Mouse (Mus musculus) limb, embryonic 15.5 days (tissue): Measurements from ENCODE around the gene Krtap10-10. TPM values are rescaled to one million over a fixed set of nuclear protein-coding genes. Genes with fewer than 3 reads are reported as not detected.

ENCODE experiments used
- ATAC-seq: fragments of 200-750 bp; cut with Nextera tagmentation; 2 replicates; pipeline ENCODE4 v1.8.0; 2017; ENCODE audit warnings: low read depth, moderate TSS enrichment; ENCODE audit not compliant: insufficient number of reproducible peaks, low FRiP score, low TSS enrichment
- H3K27ac ChIP-seq: fragments of 300-500 bp; sonication (generic); 2 replicates; pipeline ENCODE4 v1.5.1; 2015; ENCODE audit warnings: moderate library complexity, mild to moderate bottlenecking, inconsistent platforms
- H3K27me3 ChIP-seq: fragments of 300-500 bp; sonication (generic); 2 replicates; pipeline ENCODE4 v1.6.1; 2015; ENCODE audit warnings: inconsistent platforms
- H3K36me3 ChIP-seq: fragments of 300-500 bp; sonication (generic); 2 replicates; pipeline ENCODE4 v1.6.1; 2015; ENCODE audit warnings: inconsistent platforms
- H3K4me1 ChIP-seq: fragments of 300-500 bp; sonication (generic); 2 replicates; pipeline ENCODE4 v1.6.1; 2015; ENCODE audit warnings: inconsistent platforms
- H3K4me2 ChIP-seq: fragments of 300-500 bp; sonication (generic); 2 replicates; pipeline ENCODE4 v1.6.1; 2015; ENCODE audit warnings: mild to moderate bottlenecking, inconsistent platforms
- H3K4me3 ChIP-seq: fragments of 300-500 bp; sonication (generic); 2 replicates; pipeline ENCODE4 v1.5.1; 2015; ENCODE audit warnings: mild to moderate bottlenecking, inconsistent platforms
- H3K9ac ChIP-seq: fragments of 300-500 bp; sonication (generic); 2 replicates; pipeline ENCODE4 v1.6.1; 2015; ENCODE audit warnings: inconsistent platforms
- H3K9me3 ChIP-seq: fragments of 300-500 bp; sonication (generic); 2 replicates; pipeline ENCODE4 v1.6.1; 2016; ENCODE audit warnings: inconsistent platforms
- WGBS: fragments of 180-500 bp; shearing (Covaris S2); methylation state at CpG from one replicate; pipeline ENCODE4 v1.1.7; 2015; 5-methylcytosine and 5-hydroxymethylcytosine counted together
- polyA plus RNA-seq: library from polyadenylated mRNA; unstranded; fragments of >200 nt; fragmentation: Nextera tagmentation; extraction: Ambion mirVana; gene quantifications from 2 replicates; pipeline ENCODE4 v1.2.1, GENCODE M21; 2015

Krtap10-10 gene
- polyA plus RNA-seq, 1 experiment from 2014 or later: not detected

GRCm38 (mm10) chr10:77819203-77819602 is 16.5 kb upstream of the Krtap10-10 start:
- Histone ChIP-seq H3K27me3 (no peaks in the 10 kb centered on the region), H3K36me3 (no peaks in the 10 kb centered on the region), H3K27ac (no peak overlapping the region), H3K9me3 (no peaks in the 10 kb centered on the region), H3K4me3 (no peak overlapping the region), H3K4me1 (no peaks in the 10 kb centered on the region), H3K4me2 (no peak overlapping the region), H3K9ac (no peak overlapping the region)
- WGBS: 31% methylated on average over 4 of the region's 4 CpGs
- ATAC-seq: no peak

DNA sequence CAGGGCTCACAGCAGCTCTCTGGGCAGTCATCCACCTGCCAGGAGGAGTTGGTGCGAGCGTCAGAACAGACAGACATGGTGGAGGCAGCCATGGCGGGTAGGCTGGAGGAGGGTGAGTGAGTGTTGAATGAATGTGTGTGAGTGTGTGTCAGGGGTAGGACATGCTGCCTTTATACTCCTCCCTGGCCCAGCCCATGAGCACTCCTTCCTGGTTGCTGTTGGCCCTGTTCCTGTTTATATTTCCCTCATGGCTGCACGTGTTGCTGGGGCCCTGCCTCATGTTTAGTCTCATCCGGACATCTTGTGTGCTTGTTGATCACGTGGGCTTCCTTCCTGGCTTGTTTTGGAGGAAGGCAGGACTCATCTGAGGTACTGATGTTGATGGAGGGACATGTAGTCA is 8.8 kb upstream of the Krtap10-10 start, which contains the start of gene Krtap10-4:
Gene Krtap10-4 (minus strand): TSS at position 145 of the 400 bp plus-strand sequence.
- ATAC-seq: no peak
- 69% methylated on average over 6 of the region's 6 CpGs for WGBS
- Histone ChIP-seq H3K4me2 (no peak within 1 kb of the TSS), H3K9me3 (no peaks in the 10 kb centered on the region), H3K27me3 (no peaks in the 10 kb centered on the region), H3K4me3 (no peak within 1 kb of the TSS), H3K27ac (no peak within 1 kb of the TSS), H3K4me1 (no peaks in the 10 kb centered on the region), H3K9ac (no peak within 1 kb of the TSS), H3K36me3 (no peaks in the 10 kb centered on the region)

- WGBS: 69% methylated on average over 6 of the region's 6 CpGs
- Histone ChIP-seq H3K4me2 (no peak overlapping the region), H3K27me3 (no peaks in the 10 kb centered on the region), H3K36me3 (no peaks in the 10 kb centered on the region), H3K4me1 (no peaks in the 10 kb centered on the region), H3K9ac (no peak overlapping the region), H3K9me3 (no peaks in the 10 kb centered on the region), H3K4me3 (no peak overlapping the region), H3K27ac (no peak overlapping the region)
- ATAC-seq: no peak
Observed at GRCm38 (mm10) chr10:77839006-77839405, 3.3 kb downstream of the Krtap10-10 start.

DNA sequence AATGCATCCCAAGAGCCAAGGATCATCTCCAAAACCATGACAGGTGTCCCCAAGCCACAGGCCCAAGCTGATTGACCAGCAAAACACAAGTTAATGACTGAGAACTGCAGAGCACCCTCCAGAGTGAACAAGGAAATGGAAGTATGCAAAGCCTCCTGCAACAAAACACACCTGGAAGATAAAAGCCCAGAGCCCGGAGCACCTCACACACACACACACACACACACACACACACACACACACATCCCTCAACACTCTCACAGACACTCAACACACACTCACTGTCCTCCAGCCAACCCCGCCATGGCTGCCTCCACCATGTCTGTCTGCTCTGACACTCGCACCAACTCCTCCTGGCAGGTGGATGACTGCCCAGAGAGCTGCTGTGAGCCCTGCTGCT is 10.8 kb downstream of the Krtap10-10 start, which contains the start of gene Gm36176:
Gene Gm36176 (plus strand): TSS at position 301 of the 400 bp plus-strand sequence.
- H3K4me1 ChIP-seq: no peaks in the 10 kb centered on the region
- no peaks in the 10 kb centered on the region for H3K9me3 ChIP-seq
- no peak within 1 kb of the TSS for H3K4me2 ChIP-seq
- H3K27me3 ChIP-seq: no peaks in the 10 kb centered on the region
- no peaks in the 10 kb centered on the region for H3K36me3 ChIP-seq
- ATAC-seq: no peak
- no peak within 1 kb of the TSS for H3K4me3 ChIP-seq
- no peak within 1 kb of the TSS for H3K27ac ChIP-seq
- WGBS: 81% methylated on average over 2 of the region's 3 CpGs
- H3K9ac ChIP-seq: no peak within 1 kb of the TSS

- no peaks in the 10 kb centered on the region for H3K36me3 ChIP-seq
- no peak overlapping the region for H3K9ac ChIP-seq
- no peak overlapping the region for H3K4me3 ChIP-seq
- H3K27ac ChIP-seq: no peak overlapping the region
- no peaks in the 10 kb centered on the region for H3K4me1 ChIP-seq
- no peaks in the 10 kb centered on the region for H3K27me3 ChIP-seq
- no peak for ATAC-seq
- 21% methylated on average over 2 of the region's 2 CpGs for WGBS
- no peaks in the 10 kb centered on the region for H3K9me3 ChIP-seq
- no peak overlapping the region for H3K4me2 ChIP-seq
Observed at GRCm38 (mm10) chr10:77846961-77847360, 11.2 kb downstream of the Krtap10-10 start.

DNA sequence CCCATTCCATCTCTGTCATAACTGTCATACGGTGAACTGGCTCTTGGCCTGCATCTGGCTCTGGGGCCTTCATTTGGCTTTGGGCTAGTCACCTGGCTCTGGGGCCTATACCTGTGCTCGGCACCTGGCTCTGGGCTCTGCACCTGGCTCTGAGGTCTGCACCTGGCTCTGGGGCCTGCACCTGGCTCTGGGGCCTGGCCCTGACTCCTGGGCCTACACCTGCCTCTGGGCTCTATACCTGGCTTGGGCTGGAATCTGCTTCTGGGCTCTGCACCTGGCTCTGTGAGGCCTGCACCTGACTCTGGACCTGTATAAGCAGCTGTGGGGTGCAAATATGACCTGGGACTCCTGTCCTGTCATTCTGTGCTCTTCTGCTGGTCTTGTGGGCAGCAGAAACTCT is 11.8 kb downstream of the Krtap10-10 start:
- ATAC-seq: no peak
- Histone ChIP-seq H3K4me3 (no peak overlapping the region), H3K4me2 (no peak overlapping the region), H3K27me3 (no peaks in the 10 kb centered on the region), H3K27ac (no peak overlapping the region), H3K36me3 (no peaks in the 10 kb centered on the region), H3K9me3 (no peaks in the 10 kb centered on the region), H3K4me1 (no peaks in the 10 kb centered on the region), H3K9ac (no peak overlapping the region)
- 82% methylated on average over 2 of the region's 2 CpGs for WGBS

DNA sequence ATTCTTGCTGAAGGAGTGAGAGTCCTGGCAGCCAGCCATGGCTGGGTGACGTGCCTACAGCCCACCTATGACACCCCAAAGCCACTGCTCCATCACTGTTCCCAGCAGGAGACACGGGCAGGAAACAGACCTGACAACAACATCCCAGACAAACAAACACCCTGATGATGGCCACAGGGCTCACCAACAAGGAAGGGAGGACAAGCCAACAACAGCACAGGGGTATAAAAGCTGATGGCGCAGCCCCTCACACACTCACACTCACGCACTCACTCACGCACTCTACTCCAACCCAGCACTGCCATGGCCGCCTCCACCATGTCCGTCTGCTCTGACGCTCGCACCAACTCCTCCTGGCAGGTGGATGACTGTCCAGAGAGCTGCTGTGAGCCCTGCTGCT is 16.8 kb downstream of the Krtap10-10 start, which contains the start of gene Gm10318:
Gene Gm10318 (plus strand): TSS at position 301 of the 400 bp plus-strand sequence.
- Histone ChIP-seq H3K27ac (no peak within 1 kb of the TSS), H3K36me3 (no peaks in the 10 kb centered on the region), H3K4me3 (no peak within 1 kb of the TSS), H3K9ac (no peak within 1 kb of the TSS), H3K4me2 (no peak within 1 kb of the TSS), H3K27me3 (no peaks in the 10 kb centered on the region), H3K4me1 (no peaks in the 10 kb centered on the region), H3K9me3 (no peaks in the 10 kb centered on the region)
- ATAC-seq: no peak
- 64% methylated on average over 9 of the region's 9 CpGs for WGBS

GRCm38 (mm10) chr10:77861675-77862074 is 25.9 kb downstream of the Krtap10-10 start, which contains the start of gene Gm3285:
Gene Gm3285, plus strand, starts transcription at chr10:77861975.
- no peak within 1 kb of the TSS for H3K9ac ChIP-seq
- H3K4me3 ChIP-seq: no peak within 1 kb of the TSS

DNA sequence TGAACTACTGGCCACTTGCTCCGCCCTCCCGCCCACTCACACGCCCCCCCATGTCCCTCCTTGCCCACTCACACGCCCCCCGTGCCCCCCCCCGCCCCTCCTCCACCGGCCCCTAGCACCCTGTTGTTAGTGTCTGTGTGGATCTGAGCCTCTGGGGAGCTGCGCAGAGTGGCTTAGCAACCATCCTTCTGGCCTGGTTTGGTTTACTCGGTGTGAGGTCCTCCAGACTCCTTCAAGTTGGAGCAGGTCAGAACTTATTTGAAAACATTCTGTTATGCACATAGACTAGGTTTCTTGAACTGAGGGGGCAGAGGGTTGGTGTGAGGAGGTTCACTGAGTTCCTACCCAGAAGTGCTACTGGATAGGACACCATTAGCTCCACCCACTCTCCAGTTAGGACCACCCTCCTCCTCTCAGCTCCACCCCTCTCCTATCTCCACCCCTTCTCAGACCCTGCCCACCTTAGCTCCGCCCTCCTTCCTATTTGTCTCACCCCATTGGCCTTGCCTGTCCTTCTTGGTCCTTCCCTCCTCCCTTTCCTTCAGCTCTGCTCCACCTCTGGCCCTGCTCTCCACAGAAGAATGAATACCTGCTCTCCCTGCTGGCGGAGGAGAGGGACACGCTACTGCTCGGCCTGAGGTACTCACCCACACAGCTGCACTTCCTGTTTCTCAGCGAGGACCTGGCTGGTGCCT is 28.5 kb downstream of the Krtap10-10 start:
- Histone ChIP-seq H3K36me3 (no peaks in the 10 kb centered on the region), H3K4me3 (0 out of 2 replicates have a peak overlapping the region, but pooled peaks have one; percentile 19), H3K27me3 (no peaks in the 10 kb centered on the region), H3K9me3 (no peaks in the 10 kb centered on the region), H3K4me1 (0 out of 2 replicates have a peak, but pooled peaks cover 9% of the 10 kb centered on the region), H3K27ac (no peak overlapping the region), H3K4me2 (peak overlapping the region; percentile 38), H3K9ac (no peak overlapping the region)
- 27% methylated on average over 14 of the region's 14 CpGs for WGBS
- ATAC-seq: peak; percentile 78

More at GRCm38 (mm10) chr10:77861675-77862074, 25.9 kb downstream of the Krtap10-10 start, which contains the start of gene Gm3285:
- H3K27ac ChIP-seq: no peak within 1 kb of the TSS
- 0 out of 2 replicates have a peak, but pooled peaks cover 9% of the 10 kb centered on the region for H3K4me1 ChIP-seq
- no peak for ATAC-seq
- H3K4me2 ChIP-seq: no peak within 1 kb of the TSS
- 58% methylated on average over 7 of the region's 7 CpGs for WGBS
- no peaks in the 10 kb centered on the region for H3K9me3 ChIP-seq
- no peaks in the 10 kb centered on the region for H3K36me3 ChIP-seq
- H3K27me3 ChIP-seq: no peaks in the 10 kb centered on the region

GRCm38 (mm10) chr10:77864762-77865143 is 29.0 kb downstream of the Krtap10-10 start:
- Histone ChIP-seq H3K4me2 (peak overlapping the region; percentile 38), H3K9ac (no peak overlapping the region), H3K9me3 (no peaks in the 10 kb centered on the region), H3K4me1 (0 out of 2 replicates have a peak, but pooled peaks cover 9% of the 10 kb centered on the region), H3K36me3 (no peaks in the 10 kb centered on the region), H3K27me3 (no peaks in the 10 kb centered on the region), H3K4me3 (0 out of 2 replicates have a peak overlapping the region, but pooled peaks have one; percentile 19), H3K27ac (no peak overlapping the region)
- no peak for ATAC-seq
- 19% methylated on average over 11 of the region's 11 CpGs for WGBS

DNA sequence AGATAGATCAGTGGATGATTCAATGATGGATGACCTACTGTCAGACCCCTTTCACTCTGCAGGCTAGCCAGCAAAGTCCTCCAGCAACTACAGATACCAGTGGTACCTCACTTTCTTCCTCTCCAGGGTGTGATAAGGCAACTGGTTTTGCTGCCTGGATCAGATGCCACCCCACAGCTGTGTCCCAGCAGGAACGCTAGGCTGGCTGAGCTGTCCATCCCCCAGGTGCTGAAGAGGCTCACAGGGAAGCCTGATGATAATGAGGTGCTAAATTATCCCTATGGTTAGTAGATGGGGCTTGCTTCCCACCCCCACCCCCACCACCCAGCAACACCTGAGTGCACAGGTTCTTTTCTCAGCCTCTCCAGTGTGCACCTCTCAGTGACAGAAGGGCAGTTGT is 31.8 kb downstream of the Krtap10-10 start:
- Histone ChIP-seq H3K9ac (no peak overlapping the region), H3K4me2 (no peak overlapping the region), H3K27ac (no peak overlapping the region), H3K36me3 (no peaks in the 10 kb centered on the region), H3K4me3 (no peak overlapping the region), H3K4me1 (0 out of 2 replicates have a peak, but pooled peaks cover 9% of the 10 kb centered on the region), H3K27me3 (no peaks in the 10 kb centered on the region), H3K9me3 (no peaks in the 10 kb centered on the region)
- no peak for ATAC-seq
- 8% methylated on average over 1 of the region's 1 CpGs for WGBS

DNA sequence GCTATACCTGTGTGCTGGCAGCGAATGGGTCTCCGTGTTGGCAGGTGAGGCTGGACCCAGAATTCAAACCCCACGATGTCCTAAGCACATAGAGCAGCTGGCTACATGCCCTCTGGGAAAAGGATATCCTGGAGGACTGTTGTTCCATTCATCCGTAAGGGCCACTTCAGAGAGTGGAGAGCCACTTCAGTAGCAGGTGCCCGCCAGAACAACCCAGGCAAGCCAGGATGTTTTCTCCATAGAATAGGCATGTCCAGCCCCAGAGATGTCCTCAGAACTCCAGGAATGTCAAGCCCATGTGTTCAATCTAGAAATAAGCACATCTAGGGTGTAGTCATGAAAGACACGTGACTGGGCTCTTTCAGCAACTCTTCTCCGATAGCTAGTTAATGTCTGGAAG is 33.9 kb downstream of the Krtap10-10 start:
- Histone ChIP-seq H3K9ac (no peak overlapping the region), H3K4me1 (0 out of 2 replicates have a peak, but pooled peaks cover 4% of the 10 kb centered on the region), H3K27me3 (no peaks in the 10 kb centered on the region), H3K9me3 (no peaks in the 10 kb centered on the region), H3K4me3 (no peak overlapping the region), H3K4me2 (no peak overlapping the region), H3K27ac (no peak overlapping the region), H3K36me3 (no peaks in the 10 kb centered on the region)
- WGBS: 85% methylated on average over 7 of the region's 7 CpGs
- ATAC-seq: no peak
